Mouse (Mus musculus) forebrain, embryonic 14.5 days (tissue): ENCODE data around the gene Exoc4. TPM values are rescaled to one million over a fixed set of nuclear protein-coding genes. Genes with fewer than 3 reads are reported as not detected.

ENCODE experiments used
- ATAC-seq: fragments of 200-750 bp; cut with Nextera tagmentation; 2 replicates; pipeline ENCODE4 v1.8.0; 2017; ENCODE audit warnings: mild to moderate bottlenecking, moderate library complexity
- DNase-seq: peaks from one replicate; pipeline ENCODE4 v3.0.0-alpha.2; 2015; ENCODE audit warnings: low spot score
- H3K27ac ChIP-seq: fragments of 300-500 bp; sonication (generic); 2 replicates; pipeline ENCODE4 v1.5.1; 2014; ENCODE audit warnings: low read depth, mild to moderate bottlenecking, control low read depth, low read length, moderate library complexity
- H3K27me3 ChIP-seq: fragments of 300-500 bp; sonication (generic); replicated peaks from 2 replicates; pipeline ENCODE4 v1.6.1; 2014; ENCODE audit warnings: low read length, control low read depth, mixed read lengths; ENCODE audit not compliant: control insufficient read depth, insufficient read depth
- H3K36me3 ChIP-seq: fragments of 300-500 bp; sonication (generic); 2 replicates; pipeline ENCODE4 v1.6.1; 2014; ENCODE audit warnings: low read length, control low read depth; ENCODE audit not compliant: control insufficient read depth, insufficient read depth
- H3K4me1 ChIP-seq: fragments of 300-500 bp; sonication (generic); 2 replicates; pipeline ENCODE4 v1.6.1; 2014; ENCODE audit warnings: antibody characterized with exemption, low read length, control low read depth; ENCODE audit not compliant: control insufficient read depth, insufficient read depth
- H3K4me2 ChIP-seq: fragments of 300-500 bp; sonication (generic); 2 replicates; pipeline ENCODE4 v1.6.1; 2014; ENCODE audit warnings: mild to moderate bottlenecking, control low read depth, low read length
- H3K4me3 ChIP-seq: fragments of 300-500 bp; sonication (generic); 2 replicates; pipeline ENCODE4 v1.5.1; 2014; ENCODE audit warnings: low read depth, low read length, control low read depth
- H3K9ac ChIP-seq: fragments of 300-500 bp; sonication (generic); 2 replicates; pipeline ENCODE4 v1.6.1; 2014; ENCODE audit warnings: mild to moderate bottlenecking, low read length, control low read depth, moderate library complexity
- H3K9me3 ChIP-seq: fragments of 300-500 bp; sonication (generic); replicated peaks from 2 replicates; pipeline ENCODE4 v1.6.1; 2016; ENCODE audit warnings: low read length, control low read depth, mixed read lengths; ENCODE audit not compliant: control insufficient read depth
- WGBS: fragments of 180-500 bp; shearing (Covaris S2); extraction: QIAGEN DNeasy Blood & Tissue Kit; methylation state at CpG from one replicate; pipeline ENCODE4 v1.1.7; 2014; 5-methylcytosine and 5-hydroxymethylcytosine counted together
- polyA plus RNA-seq: library from polyadenylated mRNA; unstranded; fragments of >200 nt; fragmentation: Nextera tagmentation; extraction: Ambion mirVana; gene quantifications from 2 replicates; pipeline ENCODE4 v1.2.1, GENCODE M21; 2014

Gene Exoc4
- polyA plus RNA-seq, 1 experiment from 2014 or later, result 35.8 TPM

DNA sequence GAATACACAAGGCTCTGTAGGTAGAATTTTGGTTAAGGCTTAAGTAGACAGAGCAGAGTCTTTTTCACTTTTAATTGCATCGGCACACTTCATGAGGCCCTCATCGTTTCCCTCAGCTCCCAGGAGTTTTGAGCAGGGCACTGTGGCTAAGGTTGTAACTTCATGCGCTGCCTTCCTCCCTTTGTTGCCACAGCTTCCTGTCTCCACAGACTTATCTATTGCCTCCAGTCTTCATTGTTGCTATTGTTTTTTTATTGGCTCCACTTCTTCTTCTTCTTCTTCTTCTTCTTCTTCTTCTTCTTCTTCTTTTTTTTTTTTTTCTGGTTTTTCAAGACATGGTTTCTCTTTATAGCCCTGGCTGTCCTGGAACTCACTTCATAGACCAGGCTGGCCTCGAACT lies 327.1 kb downstream of the Exoc4 start:
- H3K9me3 ChIP-seq, result no peaks in the 10 kb centered on the region
- no peak overlapping the region for H3K4me3 ChIP-seq
- ATAC-seq (no peak), DNase-seq (no peak)
- H3K9ac ChIP-seq, result no peak overlapping the region
- no peak overlapping the region for H3K27ac ChIP-seq
- no peaks in the 10 kb centered on the region for H3K27me3 ChIP-seq
- no peaks in the 10 kb centered on the region for H3K36me3 ChIP-seq
- WGBS, result 91% methylated on average over 4 of the region's 4 CpGs
- no peak overlapping the region for H3K4me2 ChIP-seq
- no peaks in the 10 kb centered on the region for H3K4me1 ChIP-seq

DNA sequence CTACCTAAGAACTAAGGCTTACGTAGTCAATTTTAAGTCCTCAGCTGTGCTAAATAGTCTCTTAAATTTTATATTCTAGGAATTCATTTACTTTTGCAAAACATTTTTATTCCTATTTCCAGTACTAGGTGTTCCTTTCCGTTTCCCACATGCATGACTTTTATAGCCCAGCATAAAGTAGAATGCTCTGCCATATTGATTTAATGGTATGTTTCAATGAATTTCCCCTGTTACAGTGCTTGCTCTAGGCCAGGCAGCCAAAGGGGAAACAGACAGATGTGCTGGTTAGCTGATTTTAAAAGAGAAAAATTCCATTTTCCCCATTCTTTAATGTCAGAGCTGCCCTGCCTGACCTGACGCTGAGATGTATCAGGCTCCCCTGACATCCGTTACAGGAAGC lies 359.6 kb downstream of the Exoc4 start:
- Histone ChIP-seq H3K4me2 (no peak overlapping the region), H3K27ac (no peak overlapping the region), H3K27me3 (no peaks in the 10 kb centered on the region), H3K9me3 (no peaks in the 10 kb centered on the region), H3K9ac (no peak overlapping the region), H3K36me3 (no peaks in the 10 kb centered on the region), H3K4me1 (no peaks in the 10 kb centered on the region), H3K4me3 (no peak overlapping the region)
- WGBS, result 96% methylated on average over 4 of the region's 4 CpGs
- ATAC-seq (no peak), DNase-seq (no peak)

DNA sequence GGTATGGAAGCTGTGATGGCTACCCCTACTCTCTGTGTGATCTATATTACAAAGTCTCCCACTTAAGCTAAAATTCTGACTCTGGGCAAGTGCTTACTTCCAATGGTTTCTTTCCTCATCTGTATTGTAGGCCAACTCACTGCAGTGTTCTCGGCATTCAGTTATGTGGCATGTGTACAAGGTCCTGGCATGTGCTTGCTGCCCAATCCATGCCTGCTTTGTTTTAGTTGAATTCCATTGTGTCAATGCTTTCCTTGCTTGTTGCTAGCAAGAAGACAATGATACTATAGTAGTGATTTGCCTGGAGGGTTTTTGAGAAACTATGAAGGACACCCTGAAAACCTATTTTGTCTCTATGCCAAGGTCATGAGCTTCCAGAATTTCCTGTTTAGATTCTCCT lies 365.1 kb downstream of the Exoc4 start:
- Histone ChIP-seq H3K27ac (no peak overlapping the region), H3K4me1 (no peaks in the 10 kb centered on the region), H3K36me3 (no peaks in the 10 kb centered on the region), H3K9me3 (no peaks in the 10 kb centered on the region), H3K27me3 (no peaks in the 10 kb centered on the region), H3K9ac (no peak overlapping the region), H3K4me2 (no peak overlapping the region), H3K4me3 (no peak overlapping the region)
- WGBS, result 37% methylated on average over 1 of the region's 1 CpGs
- DNase-seq, result peak; percentile 17
- ATAC-seq, result no peak

DNA sequence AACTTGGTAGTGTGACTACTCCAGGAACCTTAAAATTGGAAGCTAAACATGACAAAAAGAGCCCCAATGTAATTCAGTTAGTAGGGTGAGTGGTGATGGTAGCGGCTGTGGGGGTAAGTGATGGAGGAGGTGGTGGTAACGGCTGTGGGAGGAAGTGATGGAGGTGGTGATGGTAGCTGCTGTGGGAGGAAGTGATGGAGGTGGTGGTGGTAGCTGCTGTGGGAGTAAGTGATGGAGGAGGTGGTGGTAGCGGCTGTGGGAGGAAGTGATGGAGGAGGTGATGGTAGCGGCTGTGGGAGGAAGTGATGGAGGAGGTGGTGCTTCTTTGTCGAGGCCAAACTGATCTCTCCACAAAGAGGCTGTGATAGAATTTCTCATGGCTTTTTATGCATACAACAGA lies 369.7 kb downstream of the Exoc4 start:
- Histone ChIP-seq H3K4me2 (no peak overlapping the region), H3K9ac (no peak overlapping the region), H3K36me3 (no peaks in the 10 kb centered on the region), H3K9me3 (no peaks in the 10 kb centered on the region), H3K27me3 (no peaks in the 10 kb centered on the region), H3K27ac (no peak overlapping the region), H3K4me3 (no peak overlapping the region), H3K4me1 (no peaks in the 10 kb centered on the region)
- no peak for ATAC-seq
- 95% methylated on average over 5 of the region's 5 CpGs for WGBS
- no peak for DNase-seq

DNA sequence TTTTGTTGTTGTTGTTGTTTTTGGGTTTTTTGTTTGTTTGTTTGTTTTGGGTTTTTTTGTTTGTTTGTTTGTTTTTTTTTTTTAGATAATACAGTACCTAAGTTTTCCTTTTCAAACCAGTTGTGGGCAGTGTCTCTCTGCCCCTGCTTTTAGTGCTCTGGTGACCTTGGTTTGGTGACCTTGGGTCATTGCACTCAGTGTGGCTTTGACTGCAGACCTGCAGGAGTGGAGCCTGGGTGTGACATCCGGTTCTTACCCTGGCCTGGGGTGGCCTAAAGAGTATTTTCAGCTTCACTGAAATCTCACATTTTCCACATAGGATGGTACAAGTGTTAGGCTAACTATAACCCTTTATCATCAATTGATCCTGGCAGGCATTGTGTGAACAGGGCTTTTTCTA lies 371.8 kb downstream of the Exoc4 start:
- DNase-seq (no peak), ATAC-seq (no peak)
- Histone ChIP-seq H3K27ac (no peak overlapping the region), H3K4me3 (no peak overlapping the region), H3K9me3 (no peaks in the 10 kb centered on the region), H3K27me3 (no peaks in the 10 kb centered on the region), H3K4me1 (no peaks in the 10 kb centered on the region), H3K4me2 (no peak overlapping the region), H3K9ac (no peak overlapping the region), H3K36me3 (no peaks in the 10 kb centered on the region)
- WGBS, result 65% methylated on average over 1 of the region's 1 CpGs

DNA sequence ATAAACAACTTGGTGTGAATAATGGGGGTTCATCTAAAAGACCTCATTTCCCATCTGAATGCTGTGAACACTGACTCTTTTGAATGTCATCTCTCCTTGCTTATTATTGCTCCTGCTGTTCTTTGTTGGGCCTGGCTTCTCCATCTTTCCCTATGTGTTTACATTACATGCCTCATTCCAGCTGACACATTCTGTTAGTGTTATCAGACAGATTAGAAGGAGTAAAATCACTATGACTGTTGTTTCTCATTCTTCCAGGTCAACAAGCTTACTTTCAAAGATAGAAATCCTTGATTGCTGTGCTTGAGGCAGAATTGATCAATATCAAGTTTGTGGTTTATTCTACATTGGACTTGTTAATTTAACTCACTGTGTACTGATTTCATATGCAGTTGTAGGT lies 377.0 kb downstream of the Exoc4 start:
- H3K9me3 ChIP-seq, result no peaks in the 10 kb centered on the region
- H3K27me3 ChIP-seq, result no peaks in the 10 kb centered on the region
- no peak overlapping the region for H3K9ac ChIP-seq
- H3K27ac ChIP-seq, result no peak overlapping the region
- no peak overlapping the region for H3K4me2 ChIP-seq
- ATAC-seq (no peak), DNase-seq (no peak)
- H3K4me3 ChIP-seq, result no peak overlapping the region
- H3K36me3 ChIP-seq, result no peaks in the 10 kb centered on the region
- H3K4me1 ChIP-seq, result no peaks in the 10 kb centered on the region

DNA sequence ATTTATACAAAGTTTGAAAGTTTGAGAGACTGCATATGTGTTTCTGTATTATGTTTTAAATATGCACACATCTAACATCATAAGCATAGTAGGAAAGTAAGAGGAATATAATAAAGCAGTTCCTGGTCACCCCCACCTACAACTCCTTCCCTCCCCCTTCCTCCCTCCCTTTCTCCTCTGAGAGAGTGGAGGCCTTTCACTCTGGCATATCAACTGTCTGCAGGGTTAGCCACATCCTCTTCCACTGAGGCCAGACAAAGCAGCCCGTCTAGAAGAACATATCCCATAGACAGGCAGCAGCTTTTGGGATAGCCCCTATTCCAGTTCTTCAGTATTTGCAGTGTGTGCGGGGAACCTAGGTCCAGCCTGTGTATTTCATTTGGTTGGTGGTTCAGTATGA lies 382.2 kb downstream of the Exoc4 start:
- Histone ChIP-seq H3K27me3 (no peaks in the 10 kb centered on the region), H3K4me1 (no peaks in the 10 kb centered on the region), H3K9me3 (no peaks in the 10 kb centered on the region), H3K27ac (no peak overlapping the region), H3K4me3 (no peak overlapping the region), H3K36me3 (no peaks in the 10 kb centered on the region), H3K4me2 (no peak overlapping the region), H3K9ac (no peak overlapping the region)
- 94% methylated on average over 2 of the region's 2 CpGs for WGBS
- DNase-seq (no peak), ATAC-seq (no peak)

DNA sequence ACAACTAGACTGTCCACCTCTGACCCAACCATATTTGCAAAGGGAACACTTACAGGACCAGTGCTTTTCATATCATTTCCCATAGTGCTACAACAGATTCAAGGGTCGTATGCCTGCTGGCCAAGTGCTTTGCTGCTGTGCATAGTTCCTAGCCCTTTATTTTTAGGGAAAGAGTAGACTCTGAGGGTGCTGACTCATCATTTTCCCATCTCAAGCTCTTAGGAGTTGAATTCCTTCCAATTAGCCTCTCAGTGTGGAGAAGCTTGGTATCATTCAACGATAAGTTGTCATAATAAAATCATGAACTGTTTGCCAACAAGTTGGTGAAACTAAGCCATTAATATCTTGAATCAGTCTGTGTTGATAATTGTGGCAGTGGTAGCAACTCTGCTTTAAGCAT lies 388.3 kb downstream of the Exoc4 start:
- Histone ChIP-seq H3K4me3 (no peak overlapping the region), H3K9ac (no peak overlapping the region), H3K4me1 (no peaks in the 10 kb centered on the region), H3K4me2 (no peak overlapping the region), H3K27me3 (no peaks in the 10 kb centered on the region), H3K36me3 (no peaks in the 10 kb centered on the region), H3K27ac (no peak overlapping the region), H3K9me3 (no peaks in the 10 kb centered on the region)
- no peak for DNase-seq
- WGBS, result 71% methylated on average over 2 of the region's 2 CpGs
- no peak for ATAC-seq

DNA sequence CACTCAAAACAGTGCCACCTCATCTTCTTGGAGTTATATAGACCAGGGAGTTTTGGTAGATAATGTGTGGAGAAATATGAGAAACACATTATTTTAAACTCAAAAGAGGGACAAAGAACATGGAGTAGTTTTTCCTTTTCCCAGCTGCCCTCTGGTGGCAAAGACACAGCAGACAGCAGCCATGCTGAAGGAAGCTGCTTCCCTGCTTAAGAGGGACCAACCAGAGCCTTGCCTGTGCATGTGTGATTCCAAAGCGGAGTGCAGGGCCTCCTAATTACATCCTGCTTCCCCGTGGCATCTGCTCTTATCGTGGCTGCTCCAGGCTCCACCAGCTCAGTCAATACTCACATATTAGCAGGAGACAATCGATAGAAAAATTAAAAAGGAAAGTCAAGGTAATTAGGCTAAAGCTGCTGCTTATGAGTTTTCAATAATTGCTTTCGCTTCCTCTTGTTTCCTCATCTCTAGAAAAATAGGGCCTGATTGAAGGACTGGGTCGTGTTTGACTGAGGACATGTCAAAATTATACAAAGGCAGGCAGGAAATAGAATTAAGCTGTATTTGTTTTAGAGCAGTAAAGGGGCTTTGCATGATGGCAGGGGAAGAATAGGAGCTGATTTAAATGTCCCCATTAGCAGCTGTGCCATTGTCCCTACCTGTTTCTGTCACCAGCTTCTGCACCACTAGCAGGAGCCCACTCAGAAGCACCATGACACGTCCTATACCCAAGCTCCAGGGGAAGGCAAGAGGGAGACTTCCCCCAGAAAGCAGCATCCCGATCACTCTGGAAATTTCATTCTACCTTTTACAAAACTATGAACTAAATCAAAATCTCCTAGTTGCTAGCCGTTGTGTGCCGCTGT lies 433.1 kb downstream of the Exoc4 start:
- H3K27me3 ChIP-seq, result no peaks in the 10 kb centered on the region
- H3K4me1 ChIP-seq, result peaks cover 4% of the 10 kb centered on the region; the same call in 1 of the 2 replicates
- H3K36me3 ChIP-seq, result no peaks in the 10 kb centered on the region
- no peaks in the 10 kb centered on the region for H3K9me3 ChIP-seq
- H3K4me3 ChIP-seq, result no peak overlapping the region
- DNase-seq (peak; percentile 91), ATAC-seq (peak; percentile 97)
- peak overlapping the region; percentile 69; the same call in 1 of the 2 replicates for H3K27ac ChIP-seq
- WGBS, result 26% methylated on average over 10 of the region's 10 CpGs
- no peak overlapping the region for H3K4me2 ChIP-seq
- H3K9ac ChIP-seq, result no peak overlapping the region
